Mouse (Mus musculus) CH12.LX (cell line): ENCODE measurements around the gene Arl1.

Experiments used
- CTCF ChIP-seq, 2 experiments: IDR thresholded peaks in 1 of 2; conservative IDR thresholded peaks in 1 of 2; 2 replicates each; pipeline ENCODE4 v1.5.1; 2011 to 2012; ENCODE audit warnings: low read depth in 2 of 2, low read length in 2 of 2, improper control_type of control experiment in 1 of 2, inconsistent platforms in 1 of 2, mild to moderate bottlenecking in 1 of 2, moderate library complexity in 1 of 2
- EP300 ChIP-seq: IDR thresholded peaks from 2 replicates; pipeline ENCODE4 v1.6.1; 2011; ENCODE audit warnings: low read length, improper control_type of control experiment
- HCFC1 ChIP-seq: IDR thresholded peaks from 2 replicates; pipeline ENCODE4 v1.6.1; 2012; ENCODE audit warnings: low read depth, mild to moderate bottlenecking, inconsistent platforms, low read length, improper control_type of control experiment
- MAX ChIP-seq: IDR thresholded peaks from 2 replicates; pipeline ENCODE4 v1.6.1; 2011; ENCODE audit warnings: low read length, improper control_type of control experiment
- MEF2A ChIP-seq: IDR thresholded peaks from 2 replicates; pipeline ENCODE4 v1.6.1; 2014; ENCODE audit warnings: low read depth, mild to moderate bottlenecking, inconsistent platforms, low read length, improper control_type of control experiment, borderline replicate concordance
- POLR2A ChIP-seq: IDR thresholded peaks from 2 replicates; pipeline ENCODE4 v1.6.1; 2011; ENCODE audit warnings: low read depth, mild to moderate bottlenecking, improper control_type of control experiment, low read length
- TCF12 ChIP-seq: IDR thresholded peaks from 2 replicates; pipeline ENCODE4 v1.6.1; 2014; ENCODE audit warnings: low read depth, mild to moderate bottlenecking, inconsistent platforms, low read length, improper control_type of control experiment
- ZC3H11A ChIP-seq: IDR thresholded peaks from 2 replicates; pipeline ENCODE4 v1.6.1; 2012; ENCODE audit warnings: low read depth, mild to moderate bottlenecking, inconsistent platforms, low read length, improper control_type of control experiment

- TF ChIP-seq CTCF (conservative IDR thresholded peaks at IDR 0.05 in 1 of 2, IDR thresholded peaks at IDR 0.05 in 1 of 2; ENCODE audit: low read depth in 2 of 2, low read length in 2 of 2) (no peak), MAX (peak; percentile 44; the same call in 1 of the 2 replicates), HCFC1 (peak; percentile 89), ZC3H11A (peak; percentile 100), POLR2A (peak; percentile 84), MEF2A (0 out of 2 replicates have a peak, but pooled peaks have one; percentile 11), TCF12 (peak; percentile 70), EP300 (no peak)
These were observed at the start of gene Arl1 for GRCm38 (mm10) chr10:88730571-88731495.
